Mouse (Mus musculus) left cerebral cortex, postnatal 10 days (tissue): ENCODE results near the gene Svs3a. TPM values are rescaled to one million over a fixed set of nuclear protein-coding genes. Genes with fewer than 3 reads are reported as not detected.
"Not testable (repeated sequence)": the region's sequence is repeated elsewhere in the genome, so short reads cannot be mapped to it uniquely, and the experiment has no call there.

ENCODE experiments used
- DNase-seq, 2 experiments: peaks; one replicate each; pipeline ENCODE4 v3.0.0; 2021 to 2022; ENCODE audit warnings: low spot score in 2 of 2, mixed read lengths in 1 of 2; ENCODE audit errors: extremely low spot score in 1 of 2
- intact Hi-C: fragments of 180-260 bp; cut with DNase I; formaldehyde crosslinking; loops from one replicate; pipeline ENCODE4 v1.15.1; 2025
- total RNA-seq, 2 experiments: library from RNA; stranded (reverse); gene quantifications; 2 replicates each; pipeline ENCODE4 v1.2.3; 2021

Svs3a gene
- not detected for total RNA-seq

GRCm38 (mm10) chr2:164288968-164289367, at the start of gene Svs3a:
TSS of gene Svs3a (plus strand) at chr2:164289268.
- intact Hi-C loops, DNase-seq: not testable (repeated sequence)

GRCm38 (mm10) chr2:164256540-164256939, 32.5 kb upstream of the Svs3a start, which contains the start of gene Svs3b:
TSS of gene Svs3b (minus strand) at chr2:164256640.
- intact Hi-C loops, DNase-seq: not testable (repeated sequence)

- intact Hi-C loops = no loop called here
- no peak for DNase-seq
Measured at GRCm38 (mm10) chr2:164278359-164278758, 10.7 kb upstream of the Svs3a start, which contains the start of gene Svs4. TSS of gene Svs4 (minus strand) at chr2:164278459.

- intact Hi-C loops = no loop called here
- peak in 1 of 2 experiments; percentile 2 for DNase-seq
Measured at GRCm38 (mm10) chr2:164312599-164312998, 23.5 kb downstream of the Svs3a start.

- DNase-seq, intact Hi-C loops: not testable (repeated sequence)
Measured at GRCm38 (mm10) chr2:164315460-164315859, 26.4 kb downstream of the Svs3a start.

- intact Hi-C loops, DNase-seq: not testable (repeated sequence)
Measured at GRCm38 (mm10) chr2:164316451-164316850, 27.4 kb downstream of the Svs3a start, which contains the start of gene Svs6. TSS of gene Svs6 (plus strand) at chr2:164316751.

GRCm38 (mm10) chr2:164320983-164321382, 31.9 kb downstream of the Svs3a start:
- no peak for DNase-seq
- intact Hi-C loops = no loop called here

GRCm38 (mm10) chr2:164332440-164332839, 43.4 kb downstream of the Svs3a start, which contains the start of gene Svs5:
TSS of gene Svs5 (plus strand) at chr2:164332740.
- DNase-seq, intact Hi-C loops: not testable (repeated sequence)

Other genes with a start within 250 kb of the Svs3a start
- gene Stk4, start 218.9 kb upstream of the Svs3a start, total RNA-seq = 10 to 100 TPM; 32.9 to 34.8 TPM
- gene Tomm34, start 218.1 kb upstream of the Svs3a start, total RNA-seq = 10 to 100 TPM; 34.9 to 35.5 TPM
- 10 to 100 TPM; 10.6 to 11.1 TPM for gene Kcns1, start 118.2 kb upstream of the Svs3a start, total RNA-seq
- gene Wfdc5, start 106.5 kb upstream of the Svs3a start, total RNA-seq = not detected
- gene Wfdc12, start 98.7 kb upstream of the Svs3a start, total RNA-seq = not detected
- not detected for gene Wfdc15a, start 89.1 kb upstream of the Svs3a start, total RNA-seq
- not detected for gene Wfdc15b, start 67.6 kb upstream of the Svs3a start, total RNA-seq
- gene Svs2, start 50.8 kb upstream of the Svs3a start, total RNA-seq = not detected
- not detected for gene Svs3b, start 32.6 kb upstream of the Svs3a start, total RNA-seq
- gene Svs4, start 10.8 kb upstream of the Svs3a start, total RNA-seq = not detected
- not detected for gene Svs6, start 27.5 kb downstream of the Svs3a start, total RNA-seq
- gene Svs5, start 43.5 kb downstream of the Svs3a start, total RNA-seq = not detected
- gene Slpi, start 99.8 kb downstream of the Svs3a start, total RNA-seq = under 1 TPM; 0.62 to 0.93 TPM
- under 1 TPM; 0.41 to 0.79 TPM for gene Rbpjl, start 113.9 kb downstream of the Svs3a start, total RNA-seq
- gene Matn4, start 115.9 kb downstream of the Svs3a start, total RNA-seq = 10 to 100 TPM; 13.0 to 14.9 TPM
- gene Sdc4, start 154.6 kb downstream of the Svs3a start, total RNA-seq = 10 to 100 TPM; 35.9 to 56.8 TPM
- 10 to 100 TPM; 40.9 to 41.8 TPM for gene Sys1, start 167.7 kb downstream of the Svs3a start, total RNA-seq
- 1 to 10 TPM; 2.2 to 6.0 TPM for gene Gm20458, start 171.7 kb downstream of the Svs3a start, total RNA-seq
- gene Trp53tg5, start 184.5 kb downstream of the Svs3a start, total RNA-seq = not detected
- gene Dbndd2, start 196.8 kb downstream of the Svs3a start, total RNA-seq = 10 to 100 TPM; 75.5 to 77.3 TPM
- 100 to 1,000 TPM; 119 to 124 TPM for gene Pigt, start 208.3 kb downstream of the Svs3a start, total RNA-seq